Mouse (Mus musculus) neural tube, embryonic 10.5 days (tissue): ENCODE results near the gene Otud3.
"Not testable (repeated sequence)": the region's sequence is repeated elsewhere in the genome, so short reads cannot be mapped to it uniquely, and the experiment has no call there.

Experiments used
- DNase-seq: peaks from one replicate; pipeline ENCODE4 v3.0.0-alpha.2; 2017; ENCODE audit warnings: low spot score; ENCODE audit errors: extremely low spot score

Otud3 gene

GRCm38 (mm10) chr4:138892655-138893054 lies 21.1 kb downstream of the Otud3 start:
- DNase-seq: no peak

GRCm38 (mm10) chr4:138889635-138890034 lies 24.1 kb downstream of the Otud3 start:
- DNase-seq: no peak

GRCm38 (mm10) chr4:138889165-138889564 lies 24.6 kb downstream of the Otud3 start:
- no peak for DNase-seq

GRCm38 (mm10) chr4:138884261-138884660 lies 29.5 kb downstream of the Otud3 start:
- peak; percentile 89 for DNase-seq

- DNase-seq: peak; percentile 39
These were observed 31.6 kb downstream of the Otud3 start for GRCm38 (mm10) chr4:138882179-138882578.

- DNase-seq: no peak
These were observed 32.7 kb downstream of the Otud3 start for GRCm38 (mm10) chr4:138880811-138881584.

- no peak for DNase-seq
These were observed 33.9 kb downstream of the Otud3 start for GRCm38 (mm10) chr4:138879808-138880207.

- no peak for DNase-seq
These were observed 35.0 kb downstream of the Otud3 start for GRCm38 (mm10) chr4:138878783-138879182.

- no peak for DNase-seq
These were observed 36.0 kb downstream of the Otud3 start, which contains the start of gene Pla2g2e for GRCm38 (mm10) chr4:138877731-138878130. Gene Pla2g2e (plus strand): TSS chr4:138877942.

GRCm38 (mm10) chr4:138875986-138876385 lies 37.8 kb downstream of the Otud3 start:
- no peak for DNase-seq

GRCm38 (mm10) chr4:138875275-138875674 lies 38.5 kb downstream of the Otud3 start:
- not testable (repeated sequence) for DNase-seq

GRCm38 (mm10) chr4:138873864-138874263 lies 39.9 kb downstream of the Otud3 start, which contains the start of gene Gm13030:
Gene Gm13030 (minus strand): TSS chr4:138873964.
- no peak for DNase-seq

GRCm38 (mm10) chr4:138868666-138869065 lies 45.1 kb downstream of the Otud3 start:
- no peak for DNase-seq

GRCm38 (mm10) chr4:138866413-138866812 lies 47.3 kb downstream of the Otud3 start:
- peak; percentile 71 for DNase-seq

GRCm38 (mm10) chr4:138865991-138866390 lies 47.8 kb downstream of the Otud3 start:
- DNase-seq: no peak

- no peak for DNase-seq
These were observed 48.7 kb downstream of the Otud3 start for GRCm38 (mm10) chr4:138865092-138865491.

- no peak for DNase-seq
These were observed 50.3 kb downstream of the Otud3 start, which contains the start of gene Pla2g5 for GRCm38 (mm10) chr4:138863344-138863998. Gene Pla2g5 (minus strand): TSS chr4:138863482.

- peak; percentile 83 for DNase-seq
These were observed 54.0 kb downstream of the Otud3 start for GRCm38 (mm10) chr4:138859728-138860127.

- DNase-seq: peak; percentile 47
These were observed 54.5 kb downstream of the Otud3 start for GRCm38 (mm10) chr4:138859245-138859644.

- DNase-seq: no peak
These were observed 55.3 kb downstream of the Otud3 start for GRCm38 (mm10) chr4:138858446-138858845.

GRCm38 (mm10) chr4:138857576-138857975 lies 56.2 kb downstream of the Otud3 start:
- DNase-seq: no peak

- DNase-seq: peak; percentile 63
These were observed 57.3 kb downstream of the Otud3 start for GRCm38 (mm10) chr4:138856491-138856890.
